Mouse (Mus musculus): ENCODE measurements around the gene Add2. TPM values are rescaled to one million over a fixed set of nuclear protein-coding genes. Genes with fewer than 3 reads are reported as not detected.

Add2 gene
- polyA plus RNA-seq, 1 experiment: 0.80 TPM

- Histone ChIP-seq H3K4me1 (ENCODE audit: control insufficient read depth, insufficient read depth, low read length) (no peaks in the 10 kb centered on the region), H3K4me3 (replicated peaks; ENCODE audit: extremely low read depth, low read depth, low read length) (no peak overlapping the region)
- TF ChIP-seq POLR2A (IDR thresholded peaks at IDR 0.05; ENCODE audit: borderline replicate concordance, extremely low read depth, low read depth, low read length): no peak
- no peak for TF ChIP-seq CTCF (IDR thresholded peaks at IDR 0.05; ENCODE audit: insufficient read depth, low read length)
- 87% methylated on average over 3 of the region's 3 CpGs for WGBS
- no peak for DNase-seq
Measured at GRCm38 (mm10) chr6:86060170-86060569, 31.7 kb downstream of the Add2 start.

- no peak for TF ChIP-seq CTCF (IDR thresholded peaks at IDR 0.05; ENCODE audit: insufficient read depth, low read length)
- TF ChIP-seq POLR2A (IDR thresholded peaks at IDR 0.05; ENCODE audit: borderline replicate concordance, extremely low read depth, low read depth, low read length): no peak
- no peaks in the 10 kb centered on the region for H3K4me1 ChIP-seq (ENCODE audit: control insufficient read depth, insufficient read depth, low read length)
- WGBS: 43% methylated on average over 5 of the region's 5 CpGs
- no peak overlapping the region for H3K4me3 ChIP-seq (replicated peaks; ENCODE audit: extremely low read depth, low read depth, low read length)
- no peak for DNase-seq
Measured at GRCm38 (mm10) chr6:86062226-86062625, 33.7 kb downstream of the Add2 start.

- Histone ChIP-seq H3K4me1 (ENCODE audit: control insufficient read depth, insufficient read depth, low read length) (no peaks in the 10 kb centered on the region), H3K4me3 (replicated peaks; ENCODE audit: extremely low read depth, low read depth, low read length) (no peak overlapping the region)
- no peak for TF ChIP-seq POLR2A (IDR thresholded peaks at IDR 0.05; ENCODE audit: borderline replicate concordance, extremely low read depth, low read depth, low read length)
- TF ChIP-seq CTCF (IDR thresholded peaks at IDR 0.05; ENCODE audit: insufficient read depth, low read length): no peak
- 93% methylated on average over 2 of the region's 2 CpGs for WGBS
- DNase-seq: no peak
Measured at GRCm38 (mm10) chr6:86062684-86063083, 34.2 kb downstream of the Add2 start.

GRCm38 (mm10) chr6:86064318-86065016 lies 36.0 kb downstream of the Add2 start:
- 78% methylated on average over 6 of the region's 6 CpGs for WGBS
- no peak for DNase-seq
- no peaks in the 10 kb centered on the region for H3K4me1 ChIP-seq (ENCODE audit: control insufficient read depth, insufficient read depth, low read length)
- no peak for TF ChIP-seq POLR2A (IDR thresholded peaks at IDR 0.05; ENCODE audit: borderline replicate concordance, extremely low read depth, low read depth, low read length)
- TF ChIP-seq CTCF (IDR thresholded peaks at IDR 0.05; ENCODE audit: insufficient read depth, low read length): no peak
- no peak overlapping the region for H3K4me3 ChIP-seq (replicated peaks; ENCODE audit: extremely low read depth, low read depth, low read length)

GRCm38 (mm10) chr6:86066727-86067126 lies 38.2 kb downstream of the Add2 start:
- WGBS: 79% methylated on average over 6 of the region's 6 CpGs
- DNase-seq: no peak
- Histone ChIP-seq H3K4me3 (replicated peaks; ENCODE audit: extremely low read depth, low read depth, low read length) (no peak overlapping the region), H3K4me1 (ENCODE audit: control insufficient read depth, insufficient read depth, low read length) (no peaks in the 10 kb centered on the region)
- no peak for TF ChIP-seq CTCF (IDR thresholded peaks at IDR 0.05; ENCODE audit: insufficient read depth, low read length)

- WGBS: 62% methylated on average over 5 of the region's 5 CpGs
- TF ChIP-seq CTCF (IDR thresholded peaks at IDR 0.05; ENCODE audit: insufficient read depth, low read length) (no peak), POLR2A (IDR thresholded peaks at IDR 0.05; ENCODE audit: borderline replicate concordance, extremely low read depth, low read depth, low read length) (no peak)
- DNase-seq: no peak
- Histone ChIP-seq H3K4me3 (replicated peaks; ENCODE audit: extremely low read depth, low read depth, low read length) (no peak overlapping the region), H3K4me1 (ENCODE audit: control insufficient read depth, insufficient read depth, low read length) (no peaks in the 10 kb centered on the region)
Measured at GRCm38 (mm10) chr6:86067145-86067544, 38.7 kb downstream of the Add2 start.

- H3K4me3 ChIP-seq (replicated peaks; ENCODE audit: extremely low read depth, low read depth, low read length): no peak overlapping the region
- WGBS: 68% methylated on average over 5 of the region's 5 CpGs
- TF ChIP-seq POLR2A (IDR thresholded peaks at IDR 0.05; ENCODE audit: borderline replicate concordance, extremely low read depth, low read depth, low read length) (no peak), CTCF (IDR thresholded peaks at IDR 0.05; ENCODE audit: insufficient read depth, low read length) (no peak)
Measured at GRCm38 (mm10) chr6:86069009-86069408, 40.5 kb downstream of the Add2 start.

GRCm38 (mm10) chr6:86069856-86070255 lies 41.4 kb downstream of the Add2 start:
- 77% methylated on average over 3 of the region's 3 CpGs for WGBS
- DNase-seq: no peak
- Histone ChIP-seq H3K4me1 (ENCODE audit: control insufficient read depth, insufficient read depth, low read length) (no peaks in the 10 kb centered on the region), H3K4me3 (replicated peaks; ENCODE audit: extremely low read depth, low read depth, low read length) (no peak overlapping the region)
- TF ChIP-seq CTCF (IDR thresholded peaks at IDR 0.05; ENCODE audit: insufficient read depth, low read length) (no peak), POLR2A (IDR thresholded peaks at IDR 0.05; ENCODE audit: borderline replicate concordance, extremely low read depth, low read depth, low read length) (no peak)

More at GRCm38 (mm10) chr6:86069009-86069408, 40.5 kb downstream of the Add2 start:
- no peak for DNase-seq
- no peaks in the 10 kb centered on the region for H3K4me1 ChIP-seq (ENCODE audit: control insufficient read depth, insufficient read depth, low read length)

GRCm38 (mm10) chr6:86070277-86070676 lies 41.8 kb downstream of the Add2 start:
- H3K4me1 ChIP-seq (ENCODE audit: control insufficient read depth, insufficient read depth, low read length): no peaks in the 10 kb centered on the region
- TF ChIP-seq CTCF (IDR thresholded peaks at IDR 0.05; ENCODE audit: insufficient read depth, low read length): no peak
- no peak for TF ChIP-seq POLR2A (IDR thresholded peaks at IDR 0.05; ENCODE audit: borderline replicate concordance, extremely low read depth, low read depth, low read length)
- no peak overlapping the region for H3K4me3 ChIP-seq (replicated peaks; ENCODE audit: extremely low read depth, low read depth, low read length)
- DNase-seq: no peak
- WGBS: 72% methylated on average over 7 of the region's 7 CpGs

- Histone ChIP-seq H3K4me3 (replicated peaks; ENCODE audit: extremely low read depth, low read depth, low read length) (no peak overlapping the region), H3K4me1 (ENCODE audit: control insufficient read depth, insufficient read depth, low read length) (no peaks in the 10 kb centered on the region)
- TF ChIP-seq POLR2A (IDR thresholded peaks at IDR 0.05; ENCODE audit: borderline replicate concordance, extremely low read depth, low read depth, low read length) (no peak), CTCF (IDR thresholded peaks at IDR 0.05; ENCODE audit: insufficient read depth, low read length) (no peak)
- 57% methylated on average over 3 of the region's 3 CpGs for WGBS
- no peak for DNase-seq
Measured at GRCm38 (mm10) chr6:86073882-86074281, 45.4 kb downstream of the Add2 start.
